Mouse (Mus musculus): Measurements from ENCODE around the gene Arl6. TPM values are rescaled to one million over a fixed set of nuclear protein-coding genes. Genes with fewer than 3 reads are reported as not detected.

Gene Arl6
- polyA plus RNA-seq, 1 experiment from 2014 or later: 24.1 TPM

GRCm38 (mm10) chr16:59579237-59579636 lies 60.0 kb downstream of the Arl6 start:
- H3K9me3 ChIP-seq (ENCODE audit: control insufficient read depth, low read length): no peaks in the 10 kb centered on the region
- H3K4me3 ChIP-seq (ENCODE audit: low read depth, low read length): no peak overlapping the region
- H3K4me1 ChIP-seq (replicated peaks; ENCODE audit: control insufficient read depth, insufficient read depth, low read length): no peaks in the 10 kb centered on the region
- no peaks in the 10 kb centered on the region for H3K36me3 ChIP-seq (ENCODE audit: control insufficient read depth, insufficient read depth, low read length)
- no peak overlapping the region for H3K4me2 ChIP-seq (ENCODE audit: low read length)
- ATAC-seq (replicated peaks; ENCODE audit: low FRiP score, low TSS enrichment, low read depth) (no peak), DNase-seq (ENCODE audit: low spot score) (peak; percentile 25)
- no peak overlapping the region for H3K9ac ChIP-seq (ENCODE audit: low read length)
- WGBS: 88% methylated on average over 8 of the region's 8 CpGs
- H3K27me3 ChIP-seq (replicated peaks; ENCODE audit: control insufficient read depth, insufficient read depth, low read length): no peaks in the 10 kb centered on the region
- no peak overlapping the region for H3K27ac ChIP-seq (ENCODE audit: low read depth)

- WGBS: 88% methylated on average over 11 of the region's 11 CpGs
- H3K9me3 ChIP-seq (ENCODE audit: control insufficient read depth, low read length): no peaks in the 10 kb centered on the region
- H3K4me3 ChIP-seq (ENCODE audit: low read depth, low read length): no peak overlapping the region
- H3K4me1 ChIP-seq (replicated peaks; ENCODE audit: control insufficient read depth, insufficient read depth, low read length): 0 out of 2 replicates have a peak, but pooled peaks cover 4% of the 10 kb centered on the region
- no peaks in the 10 kb centered on the region for H3K36me3 ChIP-seq (ENCODE audit: control insufficient read depth, insufficient read depth, low read length)
- H3K27me3 ChIP-seq (replicated peaks; ENCODE audit: control insufficient read depth, insufficient read depth, low read length): no peaks in the 10 kb centered on the region
- no peak for DNase-seq (ENCODE audit: low spot score)
- H3K9ac ChIP-seq (ENCODE audit: low read length): no peak overlapping the region
- no peak for ATAC-seq (replicated peaks; ENCODE audit: low FRiP score, low TSS enrichment, low read depth)
- no peak overlapping the region for H3K4me2 ChIP-seq (ENCODE audit: low read length)
- no peak overlapping the region for H3K27ac ChIP-seq (ENCODE audit: low read depth)
These were observed 65.2 kb downstream of the Arl6 start for GRCm38 (mm10) chr16:59573961-59574360.

- Histone ChIP-seq H3K9me3 (ENCODE audit: control insufficient read depth, low read length) (no peaks in the 10 kb centered on the region), H3K4me1 (replicated peaks; ENCODE audit: control insufficient read depth, insufficient read depth, low read length) (peaks cover 4% of the 10 kb centered on the region; the same call in 1 of the 2 replicates), H3K4me2 (ENCODE audit: low read length) (no peak overlapping the region), H3K27ac (ENCODE audit: low read depth) (no peak overlapping the region), H3K27me3 (replicated peaks; ENCODE audit: control insufficient read depth, insufficient read depth, low read length) (no peaks in the 10 kb centered on the region), H3K9ac (ENCODE audit: low read length) (no peak overlapping the region), H3K4me3 (ENCODE audit: low read depth, low read length) (no peak overlapping the region), H3K36me3 (ENCODE audit: control insufficient read depth, insufficient read depth, low read length) (no peaks in the 10 kb centered on the region)
- ATAC-seq (replicated peaks; ENCODE audit: low FRiP score, low TSS enrichment, low read depth) (no peak), DNase-seq (ENCODE audit: low spot score) (no peak)
- WGBS: 76% methylated on average over 3 of the region's 3 CpGs
These were observed 66.5 kb downstream of the Arl6 start for GRCm38 (mm10) chr16:59572685-59573084.

- no peaks in the 10 kb centered on the region for H3K27me3 ChIP-seq (replicated peaks; ENCODE audit: control insufficient read depth, insufficient read depth, low read length)
- WGBS: 91% methylated on average over 8 of the region's 8 CpGs
- DNase-seq (ENCODE audit: low spot score) (no peak), ATAC-seq (replicated peaks; ENCODE audit: low FRiP score, low TSS enrichment, low read depth) (no peak)
- H3K36me3 ChIP-seq (ENCODE audit: control insufficient read depth, insufficient read depth, low read length): no peaks in the 10 kb centered on the region
- no peak overlapping the region for H3K4me3 ChIP-seq (ENCODE audit: low read depth, low read length)
- no peak overlapping the region for H3K9ac ChIP-seq (ENCODE audit: low read length)
- no peaks in the 10 kb centered on the region for H3K9me3 ChIP-seq (ENCODE audit: control insufficient read depth, low read length)
- H3K27ac ChIP-seq (ENCODE audit: low read depth): no peak overlapping the region
- H3K4me1 ChIP-seq (replicated peaks; ENCODE audit: control insufficient read depth, insufficient read depth, low read length): peaks cover 4% of the 10 kb centered on the region; the same call in 1 of the 2 replicates
- H3K4me2 ChIP-seq (ENCODE audit: low read length): no peak overlapping the region
These were observed 68.4 kb downstream of the Arl6 start for GRCm38 (mm10) chr16:59570807-59571206.

- no peak overlapping the region for H3K4me2 ChIP-seq (ENCODE audit: low read length)
- no peak for ATAC-seq (replicated peaks; ENCODE audit: low FRiP score, low TSS enrichment, low read depth)
- WGBS: 65% methylated on average over 8 of the region's 8 CpGs
These were observed 69.4 kb downstream of the Arl6 start for GRCm38 (mm10) chr16:59569837-59570236.

GRCm38 (mm10) chr16:59567721-59568381 lies 71.3 kb downstream of the Arl6 start:
- H3K27ac ChIP-seq (ENCODE audit: low read depth): no peak overlapping the region
- no peaks in the 10 kb centered on the region for H3K36me3 ChIP-seq (ENCODE audit: control insufficient read depth, insufficient read depth, low read length)
- DNase-seq (ENCODE audit: low spot score) (no peak), ATAC-seq (replicated peaks; ENCODE audit: low FRiP score, low TSS enrichment, low read depth) (no peak)
- no peak overlapping the region for H3K4me2 ChIP-seq (ENCODE audit: low read length)
- peaks cover 4% of the 10 kb centered on the region; the same call in 1 of the 2 replicates for H3K4me1 ChIP-seq (replicated peaks; ENCODE audit: control insufficient read depth, insufficient read depth, low read length)
- WGBS: 55% methylated on average over 9 of the region's 10 CpGs
- no peak overlapping the region for H3K4me3 ChIP-seq (ENCODE audit: low read depth, low read length)
- H3K27me3 ChIP-seq (replicated peaks; ENCODE audit: control insufficient read depth, insufficient read depth, low read length): no peaks in the 10 kb centered on the region
- H3K9ac ChIP-seq (ENCODE audit: low read length): no peak overlapping the region
- H3K9me3 ChIP-seq (ENCODE audit: control insufficient read depth, low read length): no peaks in the 10 kb centered on the region

More at GRCm38 (mm10) chr16:59569837-59570236, 69.4 kb downstream of the Arl6 start:
- H3K9ac ChIP-seq (ENCODE audit: low read length): no peak overlapping the region
- H3K27ac ChIP-seq (ENCODE audit: low read depth): no peak overlapping the region
- no peaks in the 10 kb centered on the region for H3K36me3 ChIP-seq (ENCODE audit: control insufficient read depth, insufficient read depth, low read length)
- H3K27me3 ChIP-seq (replicated peaks; ENCODE audit: control insufficient read depth, insufficient read depth, low read length): no peaks in the 10 kb centered on the region
- no peaks in the 10 kb centered on the region for H3K9me3 ChIP-seq (ENCODE audit: control insufficient read depth, low read length)
- no peak overlapping the region for H3K4me3 ChIP-seq (ENCODE audit: low read depth, low read length)
- DNase-seq (ENCODE audit: low spot score): no peak
- peaks cover 4% of the 10 kb centered on the region; the same call in 1 of the 2 replicates for H3K4me1 ChIP-seq (replicated peaks; ENCODE audit: control insufficient read depth, insufficient read depth, low read length)

GRCm38 (mm10) chr16:59566437-59566836 lies 72.8 kb downstream of the Arl6 start:
- WGBS: 84% methylated on average over 4 of the region's 4 CpGs
- DNase-seq (ENCODE audit: low spot score) (no peak), ATAC-seq (replicated peaks; ENCODE audit: low FRiP score, low TSS enrichment, low read depth) (no peak)
- no peak overlapping the region for H3K9ac ChIP-seq (ENCODE audit: low read length)
- H3K4me3 ChIP-seq (ENCODE audit: low read depth, low read length): no peak overlapping the region
- H3K4me2 ChIP-seq (ENCODE audit: low read length): no peak overlapping the region
- H3K4me1 ChIP-seq (replicated peaks; ENCODE audit: control insufficient read depth, insufficient read depth, low read length): peaks cover 4% of the 10 kb centered on the region; the same call in 1 of the 2 replicates
- H3K27ac ChIP-seq (ENCODE audit: low read depth): no peak overlapping the region
- no peaks in the 10 kb centered on the region for H3K9me3 ChIP-seq (ENCODE audit: control insufficient read depth, low read length)
- no peaks in the 10 kb centered on the region for H3K36me3 ChIP-seq (ENCODE audit: control insufficient read depth, insufficient read depth, low read length)
- H3K27me3 ChIP-seq (replicated peaks; ENCODE audit: control insufficient read depth, insufficient read depth, low read length): no peaks in the 10 kb centered on the region

- WGBS: 79% methylated on average over 2 of the region's 2 CpGs
- no peaks in the 10 kb centered on the region for H3K27me3 ChIP-seq (replicated peaks; ENCODE audit: control insufficient read depth, insufficient read depth, low read length)
- no peak for ATAC-seq (replicated peaks; ENCODE audit: low FRiP score, low TSS enrichment, low read depth)
These were observed 73.6 kb downstream of the Arl6 start for GRCm38 (mm10) chr16:59565631-59566030.

GRCm38 (mm10) chr16:59564025-59564424 lies 75.2 kb downstream of the Arl6 start:
- Histone ChIP-seq H3K27me3 (replicated peaks; ENCODE audit: control insufficient read depth, insufficient read depth, low read length) (no peaks in the 10 kb centered on the region), H3K27ac (ENCODE audit: low read depth) (no peak overlapping the region), H3K4me3 (ENCODE audit: low read depth, low read length) (no peak overlapping the region), H3K4me2 (ENCODE audit: low read length) (no peak overlapping the region), H3K9ac (ENCODE audit: low read length) (no peak overlapping the region), H3K9me3 (ENCODE audit: control insufficient read depth, low read length) (no peaks in the 10 kb centered on the region), H3K4me1 (replicated peaks; ENCODE audit: control insufficient read depth, insufficient read depth, low read length) (no peaks in the 10 kb centered on the region; the same call in none of the 2 replicates), H3K36me3 (ENCODE audit: control insufficient read depth, insufficient read depth, low read length) (no peaks in the 10 kb centered on the region)
- ATAC-seq (replicated peaks; ENCODE audit: low FRiP score, low TSS enrichment, low read depth) (no peak), DNase-seq (ENCODE audit: low spot score) (no peak)
- 85% methylated on average over 5 of the region's 5 CpGs for WGBS

More at GRCm38 (mm10) chr16:59565631-59566030, 73.6 kb downstream of the Arl6 start:
- Histone ChIP-seq H3K4me2 (ENCODE audit: low read length) (no peak overlapping the region), H3K27ac (ENCODE audit: low read depth) (no peak overlapping the region), H3K4me1 (replicated peaks; ENCODE audit: control insufficient read depth, insufficient read depth, low read length) (peaks cover 4% of the 10 kb centered on the region; the same call in 1 of the 2 replicates), H3K36me3 (ENCODE audit: control insufficient read depth, insufficient read depth, low read length) (no peaks in the 10 kb centered on the region), H3K9ac (ENCODE audit: low read length) (no peak overlapping the region), H3K4me3 (ENCODE audit: low read depth, low read length) (no peak overlapping the region), H3K9me3 (ENCODE audit: control insufficient read depth, low read length) (no peaks in the 10 kb centered on the region)
- no peak for DNase-seq (ENCODE audit: low spot score)

All from intestine, embryonic 14.5 days (tissue).